Mouse (Mus musculus) G1E (cell line): ENCODE results near the gene Shld2. TPM values are rescaled to one million over a fixed set of nuclear protein-coding genes. Genes with fewer than 3 reads are reported as not detected.

Source experiments
- ATAC-seq: 2 replicates; pipeline ENCODE4 v1.8.0; 2016; ENCODE audit warnings: mild to moderate bottlenecking; ENCODE audit not compliant: insufficient number of reproducible peaks, poor library complexity, low FRiP score, severe bottlenecking; ENCODE audit errors: extremely low read depth
- DNase-seq: peaks from one replicate; pipeline ENCODE4 v3.0.0; 2012; ENCODE audit warnings: low spot score
- H3K27me3 ChIP-seq: 2 replicates; pipeline ENCODE4 v1.6.1; 2012; ENCODE audit warnings: mild to moderate bottlenecking, low read length, inconsistent platforms; ENCODE audit not compliant: insufficient read depth
- H3K36me3 ChIP-seq: replicated peaks from 2 replicates; pipeline ENCODE3; 2012; ENCODE audit warnings: mild to moderate bottlenecking, inconsistent platforms
- H3K4me1 ChIP-seq: 2 replicates; pipeline ENCODE4 v1.6.1; 2012; ENCODE audit warnings: low read depth, low read length, inconsistent platforms, mixed read lengths; ENCODE audit not compliant: insufficient read depth
- H3K4me3 ChIP-seq: 2 replicates; pipeline ENCODE4 v1.5.1; 2012; ENCODE audit warnings: low read depth, mild to moderate bottlenecking, inconsistent platforms, low read length, moderate library complexity, mixed read lengths
- H3K9me3 ChIP-seq: replicated peaks from 2 replicates; pipeline ENCODE4 v1.6.1; 2012; ENCODE audit warnings: inconsistent platforms
- CTCF ChIP-seq: IDR thresholded peaks from 2 replicates; pipeline ENCODE4 v1.5.1; 2012; ENCODE audit warnings: low read depth, low read length, inconsistent platforms, mixed read lengths
- GATA1 ChIP-seq: IDR thresholded peaks from 2 replicates; pipeline ENCODE4 v1.6.1; 2012; ENCODE audit warnings: borderline replicate concordance, low read length, inconsistent platforms, mixed read lengths
- GATA2 ChIP-seq: IDR thresholded peaks from 2 replicates; pipeline ENCODE4 v1.6.1; 2012; ENCODE audit warnings: low read depth, low read length, inconsistent platforms, borderline replicate concordance
- POLR2AphosphoS5 ChIP-seq: IDR thresholded peaks from 2 replicates; pipeline ENCODE4 v1.6.1; 2012; ENCODE audit warnings: low read depth, low read length, inconsistent platforms; ENCODE audit not compliant: insufficient replicate concordance
- TAL1 ChIP-seq: conservative IDR thresholded peaks from 2 replicates; pipeline ENCODE4 v1.6.1; 2012; ENCODE audit warnings: low read depth, low read length, inconsistent platforms, mixed read lengths
- polyA plus RNA-seq: library from polyadenylated mRNA; stranded (reverse); fragments of >175 nt; gene quantifications from 2 replicates; pipeline ENCODE4 v1.2.3, GENCODE M21; 2012
- total RNA-seq, 2 experiments: library from RNA; stranded (forward) in 1 of 2; stranded (reverse) in 1 of 2; fragments of 200-1000 nt in 1 of 2; fragments of >200 nt in 1 of 2; fragmentation: Nextera tagmentation in 1 of 2; gene quantifications; 2 replicates each; pipeline ENCODE4 v1.2.3; 2014 to 2017

Shld2 gene
- total and polyA plus RNA-seq, 3 experiments = 6.2 to 24.2 (median 14.6) TPM

- TF ChIP-seq TAL1 (no peak), POLR2AphosphoS5 (no peak), CTCF (no peak), GATA1 (no peak), GATA2 (no peak)
- ATAC-seq = no peak
These were observed 42.2 kb upstream of the Shld2 start for GRCm38 (mm10) chr14:34352523-34352922.

DNA sequence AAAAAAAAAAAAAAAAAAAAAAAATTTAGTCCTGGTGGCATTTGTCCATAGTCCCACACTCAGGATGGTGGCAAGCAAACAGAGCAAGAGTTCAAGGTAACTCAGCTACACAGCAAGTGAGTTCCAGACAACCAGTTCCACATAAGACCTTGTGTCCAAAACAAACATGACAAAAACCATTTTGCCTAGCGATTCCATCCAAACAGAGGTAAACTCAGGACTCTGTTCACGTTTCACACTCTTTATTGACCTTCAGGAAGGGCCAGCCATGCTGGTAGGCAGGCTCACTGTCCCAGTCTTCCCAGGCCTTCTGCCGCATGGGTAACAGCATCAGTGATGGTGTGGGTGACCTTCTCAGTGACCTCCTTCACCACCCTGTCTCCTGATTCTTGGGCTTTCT is 41.4 kb upstream of the Shld2 start:
- H3K9me3 ChIP-seq = no peaks in the 10 kb centered on the region
- no peak overlapping the region for H3K4me3 ChIP-seq
- peaks cover 5% of the 10 kb centered on the region for H3K36me3 ChIP-seq
- ATAC-seq (no peak), DNase-seq (no peak)
- H3K27me3 ChIP-seq = peaks cover 27% of the 10 kb centered on the region
- H3K4me1 ChIP-seq = peaks cover 9% of the 10 kb centered on the region
- no peak for TF ChIP-seq CTCF
- TF ChIP-seq POLR2AphosphoS5 = no peak
- no peak for TF ChIP-seq GATA1
- TF ChIP-seq TAL1 = no peak
- TF ChIP-seq GATA2 = no peak

More at GRCm38 (mm10) chr14:34352523-34352922, 42.2 kb upstream of the Shld2 start:
- H3K9me3 ChIP-seq = no peaks in the 10 kb centered on the region
- H3K27me3 ChIP-seq = peaks cover 31% of the 10 kb centered on the region
- peaks cover 9% of the 10 kb centered on the region for H3K4me1 ChIP-seq
- no peak overlapping the region for H3K4me3 ChIP-seq
- no peaks in the 10 kb centered on the region for H3K36me3 ChIP-seq
- no peak for DNase-seq

- DNase-seq = no peak
- Histone ChIP-seq H3K9me3 (no peaks in the 10 kb centered on the region), H3K36me3 (peaks cover 20% of the 10 kb centered on the region), H3K27me3 (peaks cover 11% of the 10 kb centered on the region), H3K4me3 (no peak overlapping the region), H3K4me1 (peaks cover 4% of the 10 kb centered on the region)
- TF ChIP-seq GATA1 = no peak
- TF ChIP-seq POLR2AphosphoS5 = no peak
- ATAC-seq = no peak
These were observed 38.7 kb upstream of the Shld2 start for GRCm38 (mm10) chr14:34349007-34349406.

- Histone ChIP-seq H3K9me3 (no peaks in the 10 kb centered on the region), H3K4me3 (no peak overlapping the region), H3K36me3 (peaks cover 22% of the 10 kb centered on the region), H3K4me1 (peaks cover 7% of the 10 kb centered on the region), H3K27me3 (peaks cover 4% of the 10 kb centered on the region)
- no peak for TF ChIP-seq GATA2
- TF ChIP-seq GATA1 = no peak
- no peak for TF ChIP-seq CTCF
- no peak for TF ChIP-seq POLR2AphosphoS5
- TF ChIP-seq TAL1 = no peak
- ATAC-seq = no peak
- no peak for DNase-seq
These were observed 38.0 kb upstream of the Shld2 start for GRCm38 (mm10) chr14:34348301-34348700.

DNA sequence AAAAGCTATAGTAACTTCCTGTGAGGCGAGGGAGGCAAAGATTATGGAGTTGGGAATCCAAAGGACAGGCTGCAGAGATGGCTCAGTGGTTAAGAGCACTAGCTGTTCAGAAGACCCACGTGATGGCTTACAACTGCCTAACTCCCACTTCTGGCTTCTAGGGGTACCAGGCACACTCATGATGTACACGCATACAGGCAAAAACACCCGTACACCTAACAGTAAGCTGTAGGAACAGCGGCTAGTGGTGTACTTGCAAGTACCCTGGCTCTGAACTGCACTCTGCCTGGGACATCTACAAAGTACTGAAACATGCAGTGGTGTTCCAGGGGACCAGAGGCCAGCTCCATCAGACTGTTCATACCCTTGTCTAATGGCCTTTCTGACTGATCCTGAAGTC is 36.8 kb upstream of the Shld2 start:
- peaks cover 30% of the 10 kb centered on the region for H3K36me3 ChIP-seq
- DNase-seq (no peak), ATAC-seq (no peak)
- H3K4me3 ChIP-seq = no peak overlapping the region
- H3K9me3 ChIP-seq = no peaks in the 10 kb centered on the region
- peaks cover 14% of the 10 kb centered on the region for H3K4me1 ChIP-seq
- no peak for TF ChIP-seq TAL1
- no peak for TF ChIP-seq GATA1
- TF ChIP-seq POLR2AphosphoS5 = no peak
- TF ChIP-seq CTCF = no peak
- no peak for TF ChIP-seq GATA2
- peaks cover 2% of the 10 kb centered on the region; the same call in 1 of the 2 replicates for H3K27me3 ChIP-seq

- Histone ChIP-seq H3K9me3 (no peaks in the 10 kb centered on the region), H3K36me3 (peaks cover 39% of the 10 kb centered on the region), H3K4me3 (no peak overlapping the region), H3K27me3 (peaks cover 1% of the 10 kb centered on the region; the same call in 1 of the 2 replicates), H3K4me1 (peaks cover 22% of the 10 kb centered on the region)
- ATAC-seq = no peak
- DNase-seq = no peak
- TF ChIP-seq POLR2AphosphoS5 (no peak), GATA1 (no peak), CTCF (no peak), GATA2 (no peak)
These were observed 35.7 kb upstream of the Shld2 start for GRCm38 (mm10) chr14:34345771-34346566.
